Mouse (Mus musculus) kidney, postnatal 25 days (tissue): Measurements from ENCODE around the gene Mybpc2.

Experiments
- DNase-seq, 2 experiments: peaks; one replicate each; pipeline ENCODE4 v3.0.0; 2021; ENCODE audit warnings: mixed read lengths in 2 of 2

Gene Mybpc2

DNA sequence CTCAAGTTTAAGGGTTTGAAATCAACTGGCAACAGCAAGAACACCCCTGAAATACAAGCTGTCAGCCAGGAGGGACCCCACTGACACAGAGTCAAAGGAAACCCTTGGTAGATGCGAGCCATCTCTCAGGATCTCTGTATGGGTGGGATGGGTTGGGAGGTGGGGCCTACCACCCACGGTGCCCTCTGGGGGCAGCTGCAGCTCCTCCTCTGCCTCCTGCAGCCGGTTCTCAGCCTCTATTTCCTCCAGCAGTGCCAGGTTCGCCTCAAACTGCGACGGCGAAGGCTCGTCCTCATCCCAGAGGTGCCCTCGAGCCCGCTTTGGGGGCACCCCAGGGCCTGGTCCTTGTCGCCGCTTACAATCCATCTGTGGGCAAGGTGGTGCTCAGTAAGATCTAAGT lies 18.6 kb upstream of the Mybpc2 start:
- no peak for DNase-seq

DNA sequence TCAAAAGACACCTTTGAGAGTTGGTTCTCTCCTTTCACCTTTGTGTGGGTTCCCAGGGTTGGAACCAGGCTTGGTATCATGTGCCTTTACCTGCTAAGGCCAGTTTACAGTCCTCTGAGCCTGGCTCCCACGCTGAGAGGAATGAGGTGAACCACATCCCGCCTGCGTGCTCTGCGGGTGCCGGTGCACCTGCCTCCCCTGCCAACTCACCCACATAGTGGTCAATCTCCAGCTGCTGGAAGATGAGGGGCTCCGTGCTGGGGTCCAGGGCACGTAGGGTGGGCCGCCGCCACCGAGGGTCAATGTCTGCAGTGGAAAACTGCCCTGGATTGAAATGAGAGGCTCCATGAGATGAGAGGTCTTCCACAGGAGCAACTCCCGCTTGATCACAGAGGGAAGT lies 18.1 kb upstream of the Mybpc2 start:
- no peak for DNase-seq

DNA sequence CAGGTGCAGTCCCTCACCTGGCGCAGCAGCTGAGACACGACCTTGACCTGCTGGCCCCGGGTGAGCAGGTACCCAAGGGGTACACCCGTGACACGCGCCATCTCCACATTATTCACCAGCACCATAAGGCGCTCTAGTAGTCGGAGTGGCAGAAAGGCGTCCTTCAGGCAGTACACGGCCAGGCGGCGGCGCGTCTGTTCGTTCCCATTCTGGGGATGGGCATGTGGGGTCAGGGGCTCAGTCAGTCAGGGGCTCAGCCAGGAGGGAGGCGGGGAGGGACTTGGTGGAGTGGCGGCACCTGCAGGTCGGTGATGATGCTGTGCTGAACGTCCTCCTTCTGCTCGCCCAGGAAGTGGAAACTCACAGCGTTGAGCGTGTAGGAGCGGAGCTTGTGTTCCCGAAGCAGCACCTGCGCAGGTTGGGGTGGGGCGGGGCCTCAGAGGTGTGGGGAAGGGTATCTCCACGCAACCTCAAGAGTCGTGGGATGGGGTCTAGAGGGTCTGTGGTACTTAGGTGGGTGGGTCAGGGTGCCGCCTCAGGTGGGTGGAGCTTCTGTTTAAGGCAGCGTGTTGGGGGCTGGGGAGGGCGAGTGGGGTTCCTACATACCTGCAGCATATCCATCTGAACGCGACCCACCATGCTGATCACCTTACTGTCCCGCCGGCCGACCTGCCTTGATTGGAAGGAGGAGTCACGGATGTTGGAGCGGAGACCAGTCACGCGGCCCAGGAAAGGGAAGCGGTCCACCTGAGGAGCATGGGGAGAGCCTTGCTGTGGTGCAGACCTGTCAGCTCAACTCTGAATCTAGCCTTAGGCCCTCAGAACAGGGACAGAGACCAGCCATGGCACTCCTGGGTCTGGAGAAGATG lies 14.5 kb upstream of the Mybpc2 start:
- no peak for DNase-seq

DNA sequence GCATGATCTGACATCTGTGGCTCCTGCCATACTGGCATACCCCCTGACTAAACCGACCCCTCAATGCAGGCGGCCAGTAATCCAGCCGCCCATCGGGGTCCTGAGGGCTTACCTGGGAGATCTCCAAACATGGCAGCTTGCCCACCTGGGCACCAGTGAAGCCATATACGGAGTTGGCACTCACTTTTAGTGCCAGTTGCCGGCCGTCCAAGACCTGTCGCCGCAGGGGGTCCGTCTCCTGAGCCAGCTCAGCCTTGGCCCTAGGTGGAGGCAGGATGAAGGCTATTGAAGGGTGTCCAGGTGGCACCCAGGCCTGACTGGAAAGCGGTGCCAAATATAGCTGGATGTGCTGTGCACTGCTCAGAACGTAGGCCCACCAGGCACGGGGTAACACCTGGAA lies 13.0 kb upstream of the Mybpc2 start:
- no peak for DNase-seq

- no peak for DNase-seq
Measured at GRCm38 (mm10) chr7:44537009-44537408, 12.6 kb upstream of the Mybpc2 start.

GRCm38 (mm10) chr7:44536590-44536968 lies 12.1 kb upstream of the Mybpc2 start:
- peak; percentile 63 to 77 for DNase-seq

DNA sequence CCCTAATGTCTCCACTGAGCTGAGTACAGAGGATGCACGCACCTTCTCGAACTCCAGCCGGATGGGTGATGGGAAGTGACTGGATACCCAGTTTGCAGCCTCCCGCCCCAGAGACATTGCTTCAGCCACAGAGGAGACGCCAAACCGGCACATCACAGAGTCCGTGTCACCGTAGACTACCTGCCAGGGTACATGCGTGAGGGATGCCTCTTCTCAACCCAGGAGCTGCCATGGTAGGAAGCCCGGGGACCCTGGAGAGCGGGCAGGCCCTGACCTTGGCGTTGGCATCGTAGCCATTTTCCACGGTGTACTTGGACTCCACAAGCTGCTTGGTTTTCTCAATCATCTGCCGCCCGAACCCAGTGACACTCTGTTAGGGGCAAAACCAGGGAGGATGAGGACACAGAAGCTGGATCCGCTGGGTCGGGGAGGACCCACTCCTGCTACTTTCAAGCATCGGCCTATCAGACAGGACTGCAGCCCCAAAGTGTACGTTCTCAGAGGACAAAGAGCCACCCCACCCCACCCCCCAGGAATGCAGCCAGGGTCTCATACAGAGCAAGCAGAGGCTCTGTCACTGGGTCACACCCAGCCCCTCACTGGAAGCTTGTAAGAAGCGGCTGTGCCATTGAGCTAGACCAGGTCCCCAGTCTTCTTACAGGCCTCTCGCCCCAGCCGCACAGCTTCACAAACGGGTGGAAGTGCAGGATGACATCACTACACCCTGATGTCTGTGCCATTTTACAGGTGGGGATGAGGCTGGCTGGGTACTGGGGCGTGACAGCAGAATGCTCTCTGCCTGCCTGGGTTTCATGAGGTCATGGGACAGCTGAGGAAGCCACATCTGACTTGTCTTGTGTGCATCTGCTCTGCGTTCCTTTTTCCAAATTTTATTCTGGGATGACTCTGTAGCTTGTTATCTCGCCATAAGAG lies 11.5 kb upstream of the Mybpc2 start:
- DNase-seq, result no peak

- no peak for DNase-seq
Measured at GRCm38 (mm10) chr7:44534656-44535441, 10.4 kb upstream of the Mybpc2 start.

- no peak for DNase-seq
Measured at GRCm38 (mm10) chr7:44534242-44534641, 9.8 kb upstream of the Mybpc2 start.

- DNase-seq, result no peak
Measured at GRCm38 (mm10) chr7:44533746-44534045, 9.2 kb upstream of the Mybpc2 start.

DNA sequence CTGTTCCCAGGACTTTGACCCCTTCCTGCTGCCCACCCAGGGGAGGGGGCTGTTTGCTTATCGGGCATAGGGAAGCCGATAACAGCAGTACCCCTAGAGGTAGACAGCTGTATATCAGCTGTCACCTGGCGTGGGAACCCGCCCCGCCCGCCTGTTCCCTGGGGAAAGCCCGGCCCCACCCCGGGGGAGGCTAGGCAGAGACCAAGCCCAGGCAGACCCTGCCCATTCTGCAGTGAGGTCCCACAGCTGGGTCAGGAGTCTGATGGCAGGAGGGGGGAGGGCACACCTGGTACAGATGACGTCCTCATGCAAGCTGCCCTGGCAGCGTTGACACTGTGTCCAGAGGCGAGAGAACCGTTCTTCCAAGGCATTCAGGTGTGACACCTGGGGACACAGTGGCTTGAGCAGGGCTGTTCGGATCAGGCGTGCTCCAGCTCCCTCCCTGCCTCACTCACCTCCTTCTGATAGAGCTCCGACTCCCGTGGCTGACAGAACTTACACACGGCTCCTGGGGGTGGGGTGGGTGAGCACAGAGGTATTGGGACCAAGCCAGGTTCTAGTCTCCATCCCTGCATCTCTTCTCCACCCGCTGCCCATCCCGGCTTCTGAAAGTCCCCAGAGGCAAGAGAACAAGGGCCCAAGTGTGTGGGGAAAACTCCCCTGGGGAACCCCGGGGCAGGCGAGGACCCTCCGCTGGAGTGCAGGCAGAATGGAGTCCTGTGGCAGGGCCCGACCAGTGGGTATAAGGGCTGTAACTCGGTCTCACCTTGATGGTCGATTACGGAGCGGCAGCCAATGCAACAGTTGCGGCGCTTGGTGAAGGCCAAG lies 8.7 kb upstream of the Mybpc2 start:
- DNase-seq, result no peak

DNA sequence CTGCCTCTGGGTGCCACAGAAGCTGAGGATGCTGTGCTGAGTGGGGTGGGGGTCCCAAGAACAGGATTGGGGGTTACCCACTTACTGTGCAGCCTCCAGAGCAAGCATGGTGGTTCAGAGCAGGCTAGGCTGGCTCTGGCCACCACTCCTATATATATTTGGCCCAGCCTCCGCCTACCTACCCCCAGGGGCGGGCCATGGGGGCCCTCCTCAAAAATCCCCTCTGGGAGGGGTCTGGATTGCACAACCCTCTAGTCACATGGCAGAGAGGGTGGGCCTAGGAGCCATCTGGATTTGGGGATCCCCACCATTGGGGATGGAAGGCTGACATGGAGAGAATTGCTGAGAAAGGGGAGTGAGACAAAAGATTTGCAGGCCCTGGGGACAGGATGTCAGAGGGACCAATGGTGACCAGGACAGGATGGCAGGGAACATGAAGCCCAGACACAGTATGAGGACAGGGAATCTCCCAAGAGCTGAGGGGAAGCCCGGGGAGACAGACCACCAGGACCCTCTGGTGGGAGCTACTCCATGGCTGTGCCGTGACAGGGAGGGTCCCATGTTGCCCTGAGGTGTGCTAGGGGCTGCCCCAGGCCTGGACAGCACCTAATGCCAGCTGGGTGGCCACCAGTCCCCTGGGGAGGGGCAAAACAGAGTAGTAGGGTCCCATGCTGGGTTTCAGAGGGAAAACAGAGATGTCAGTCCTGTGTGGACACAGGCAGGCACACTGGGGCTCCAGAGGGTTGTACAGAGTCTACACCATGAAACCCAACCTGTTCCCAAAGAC lies 7.7 kb upstream of the Mybpc2 start, which contains the start of gene Spib:
Gene Spib, minus strand, starts transcription at position 126 of the 787 bp plus-strand sequence.
- DNase-seq, result no peak

DNA sequence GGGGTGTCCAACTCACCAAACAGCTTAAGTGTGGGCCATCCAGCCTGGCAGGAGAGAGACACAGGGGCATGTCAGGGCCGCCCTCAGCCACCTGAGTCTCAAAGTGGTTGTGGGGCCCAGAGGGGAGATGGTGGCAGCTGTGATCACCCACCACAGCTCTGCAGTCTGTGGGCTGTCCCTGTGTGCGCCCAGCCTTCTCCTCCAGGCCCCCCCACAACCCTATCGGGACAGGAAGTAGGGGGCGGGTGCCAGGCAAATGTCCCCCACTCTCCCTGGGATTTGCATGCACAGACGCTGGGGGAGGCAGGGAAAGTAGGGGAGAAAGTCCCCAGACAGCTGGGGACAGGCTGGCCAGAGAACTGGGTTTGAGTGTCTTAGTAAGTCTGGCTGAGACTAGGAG lies 6.8 kb upstream of the Mybpc2 start:
- peak in 1 of 2 experiments; percentile 25 for DNase-seq

GRCm38 (mm10) chr7:44530507-44530906 lies 6.1 kb upstream of the Mybpc2 start:
- DNase-seq, result no peak

- DNase-seq, result no peak
Measured at GRCm38 (mm10) chr7:44529518-44529917, 5.1 kb upstream of the Mybpc2 start.

DNA sequence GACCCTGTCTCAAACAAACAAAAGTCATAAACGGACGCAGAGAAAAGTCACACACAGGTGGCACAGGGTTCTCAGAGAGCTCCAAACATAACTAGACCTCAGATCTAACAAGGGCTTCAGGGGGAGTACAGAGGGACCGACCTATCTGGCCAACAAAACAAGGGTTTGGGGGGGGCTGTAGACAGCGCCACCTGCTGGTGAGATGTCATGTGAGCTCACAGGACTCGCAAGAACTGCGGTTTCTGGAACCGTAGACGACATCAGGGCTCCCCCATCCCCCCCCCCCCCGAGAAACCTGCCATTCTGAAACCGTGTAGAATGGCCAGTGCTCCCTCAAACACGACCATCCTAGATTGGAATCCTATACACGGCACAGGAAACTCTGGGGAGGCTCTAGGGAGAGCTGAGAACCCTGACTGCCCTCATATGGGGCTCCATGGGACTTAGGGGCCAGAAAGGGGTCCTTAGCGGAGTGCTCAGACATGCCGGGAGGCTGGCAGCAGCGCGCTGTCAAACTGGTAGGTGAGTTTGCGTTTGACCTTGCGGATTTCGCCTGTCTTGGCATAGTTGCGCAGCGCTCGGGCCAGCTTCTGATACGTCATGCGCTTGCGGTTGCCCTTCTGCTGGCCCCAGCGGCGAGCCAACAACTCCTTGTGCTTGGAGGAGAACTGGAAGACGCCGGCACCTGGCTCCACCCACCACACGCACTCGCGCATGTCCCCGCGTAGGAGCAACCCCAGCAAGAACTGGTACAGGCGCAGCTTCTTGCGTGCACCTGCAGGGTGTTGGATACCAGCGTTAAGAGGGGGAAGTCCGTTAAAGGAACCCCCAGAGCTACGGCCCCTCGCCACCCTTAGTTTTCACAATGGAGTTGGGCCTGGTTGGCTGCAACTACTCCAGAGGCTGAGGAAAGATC lies 3.3 kb upstream of the Mybpc2 start:
- peak; percentile 82 to 93 for DNase-seq

DNA sequence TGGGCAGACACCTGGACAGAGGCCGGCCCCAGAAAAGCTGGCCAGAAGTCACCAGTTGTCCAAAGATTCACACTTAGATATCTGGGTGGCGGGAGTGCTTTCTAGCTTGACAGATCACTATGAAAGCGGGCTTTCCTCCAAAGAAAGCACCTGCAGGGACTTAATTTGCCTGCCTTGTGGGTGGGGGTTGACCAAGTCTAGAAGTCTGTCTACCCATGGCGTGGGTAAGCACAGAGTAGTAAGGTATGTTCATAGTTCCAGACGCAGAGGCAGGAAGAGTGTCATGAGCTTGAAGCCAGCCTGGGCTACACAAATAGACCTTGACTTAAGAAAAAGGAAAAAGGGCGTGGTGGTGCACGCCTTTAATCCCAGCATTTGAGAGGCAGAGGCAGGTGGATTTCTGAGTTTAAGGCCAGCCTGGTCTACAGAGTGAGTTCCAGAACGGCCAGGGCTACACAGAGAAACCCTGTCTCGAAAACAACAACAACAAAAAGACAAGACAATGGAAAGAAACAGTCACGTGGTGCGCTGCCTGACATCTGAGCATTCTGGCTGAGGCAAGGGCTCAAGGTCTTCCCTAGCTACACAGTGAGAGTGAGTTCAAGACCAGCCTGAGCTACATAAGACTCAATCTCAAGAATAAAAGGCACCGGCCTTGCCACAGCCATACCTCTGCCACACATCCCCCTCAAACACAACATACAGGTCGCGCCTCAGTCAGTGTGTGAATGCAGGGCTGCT lies 2.1 kb upstream of the Mybpc2 start:
- peak in 1 of 2 experiments; percentile 30 for DNase-seq

DNA sequence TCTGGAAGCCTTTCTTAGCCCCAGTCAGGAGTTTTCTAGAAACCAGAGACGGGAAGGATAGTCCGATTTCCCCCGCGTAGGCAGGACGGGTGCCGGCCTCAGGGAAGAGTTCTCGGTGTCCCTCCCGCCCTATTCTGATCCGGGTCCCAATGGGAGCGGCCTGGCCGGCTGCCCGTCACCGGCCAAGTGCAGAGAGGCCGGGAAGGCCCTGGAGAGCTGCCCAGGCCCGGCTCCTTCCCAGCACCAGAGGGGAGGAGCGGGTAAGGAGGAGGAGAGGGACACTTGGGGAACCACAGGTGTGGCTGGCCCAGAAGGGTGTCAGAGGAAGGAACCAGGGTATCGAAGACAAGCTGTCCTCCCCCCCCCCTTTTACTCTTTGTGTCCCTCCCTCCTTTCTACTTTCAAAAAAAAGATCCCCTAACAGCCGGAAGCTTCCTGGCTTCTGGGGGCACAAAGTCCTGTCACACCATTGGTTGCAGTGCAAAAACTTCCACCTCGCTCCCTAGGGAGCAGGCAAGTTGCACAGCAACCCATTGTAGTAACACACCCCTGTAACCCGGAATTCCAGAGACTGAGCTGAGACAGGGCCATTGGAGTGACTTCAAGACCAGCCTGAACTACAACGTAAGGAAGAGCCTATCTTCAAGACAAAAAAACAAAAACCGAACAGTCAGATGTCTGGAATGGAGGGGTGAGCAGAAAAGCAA lies 823 bp upstream of the Mybpc2 start:
- DNase-seq, result peak; percentile 92 to 96

- no peak for DNase-seq
Measured at GRCm38 (mm10) chr7:44523056-44523455, 1.4 kb downstream of the Mybpc2 start.
